Mouse (Mus musculus) layer of hippocampus, postnatal 25 days (tissue): ENCODE data around the gene Adtrp. TPM values are rescaled to one million over a fixed set of nuclear protein-coding genes. Genes with fewer than 3 reads are reported as not detected.

ENCODE experiments used
- DNase-seq, 2 experiments: peaks; one replicate each; pipeline ENCODE4 v3.0.0; 2022; ENCODE audit warnings: mixed read lengths in 2 of 2, low spot score in 1 of 2; ENCODE audit errors: extremely low spot score in 1 of 2
- total RNA-seq, 2 experiments: library from RNA; stranded (reverse); gene quantifications; 2 replicates each; pipeline ENCODE4 v1.2.3; 2021

Gene Adtrp
- total RNA-seq, 2 experiments from 2014 or later, result 0.52 TPM; not detected in 1

DNA sequence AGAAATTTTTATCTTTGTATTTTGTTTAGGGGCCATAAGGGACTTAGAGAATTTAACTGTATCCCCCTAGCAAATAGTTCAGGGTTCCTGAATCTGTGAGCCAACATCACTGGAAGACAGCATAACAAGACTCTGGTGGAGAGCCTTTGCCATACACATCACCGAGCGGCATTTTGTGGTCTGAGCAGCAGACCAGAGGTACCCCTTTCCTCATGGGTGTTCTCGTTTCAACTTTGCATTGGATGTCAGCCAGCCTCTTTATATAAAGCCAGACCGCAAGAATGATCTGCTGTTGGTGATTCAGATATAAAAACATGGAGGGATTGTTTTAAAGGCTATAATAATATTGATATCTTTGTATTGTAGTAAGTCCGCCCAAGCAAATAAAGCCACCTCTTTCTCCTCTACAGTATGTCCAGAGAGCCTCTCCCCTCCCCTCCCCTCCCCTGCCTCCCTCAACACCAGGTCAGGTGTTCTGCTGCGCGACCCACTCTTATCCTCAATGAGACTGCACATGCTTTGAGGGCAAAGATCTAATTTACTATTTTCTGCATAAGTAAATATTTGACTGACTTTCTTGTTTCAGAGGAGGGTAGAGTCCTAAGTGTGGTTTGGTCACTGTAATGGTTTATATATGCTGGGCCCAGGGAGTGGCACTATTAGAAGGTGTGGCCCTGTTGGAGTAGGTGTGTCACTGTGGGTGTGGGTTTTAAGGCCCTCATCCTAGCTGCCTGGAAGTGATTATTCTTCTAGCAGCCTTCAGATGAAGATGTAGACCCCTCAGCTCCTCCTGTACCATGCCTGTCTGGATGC, 62.4 kb downstream of the Adtrp start:
- no peak for DNase-seq

DNA sequence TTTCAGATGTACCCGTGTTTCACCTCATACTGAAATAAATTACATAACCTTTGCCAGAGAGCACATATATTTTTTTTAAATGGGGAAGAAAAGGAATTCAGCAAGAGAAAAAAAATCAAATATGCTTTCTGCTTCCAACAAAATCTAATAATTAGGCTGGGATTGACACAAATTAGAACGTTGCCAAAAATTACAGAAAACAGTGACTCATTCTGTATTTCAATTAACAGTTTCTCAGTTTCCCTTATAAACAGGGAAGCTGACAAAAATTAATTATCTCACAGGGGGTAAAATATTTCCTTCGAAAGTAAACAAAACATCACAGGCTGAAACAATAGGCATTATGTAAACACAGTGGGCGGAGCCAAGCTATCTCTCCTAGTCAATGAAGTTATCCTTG, 67.2 kb downstream of the Adtrp start:
- no peak for DNase-seq

DNA sequence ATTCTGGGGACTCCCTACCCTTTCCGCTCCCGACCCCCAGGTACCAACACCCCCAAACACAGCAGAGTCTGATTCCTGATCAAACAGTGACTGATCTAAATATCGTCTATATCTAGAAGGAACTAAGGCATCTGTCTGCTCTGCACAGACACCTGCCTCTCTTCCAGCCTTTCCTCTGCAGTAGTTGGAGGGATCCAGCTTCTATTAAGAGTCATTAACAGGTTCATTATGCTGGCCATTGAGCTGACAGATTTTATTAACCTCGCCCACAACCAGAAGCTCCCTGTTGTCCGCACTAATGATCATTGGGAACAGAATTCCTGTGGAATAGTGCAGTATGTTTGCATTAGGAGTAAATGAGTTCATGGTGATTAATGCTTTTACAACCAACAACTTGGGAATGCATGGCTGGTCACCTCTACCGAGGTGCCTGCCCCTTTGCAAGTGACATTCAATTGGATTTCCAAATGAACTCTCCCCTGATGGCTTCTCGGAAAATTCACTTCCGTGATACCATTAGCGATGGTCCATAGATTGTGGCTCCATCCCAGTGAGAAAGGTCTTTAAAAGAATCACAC, 67.8 kb downstream of the Adtrp start:
- DNase-seq, result no peak

DNA sequence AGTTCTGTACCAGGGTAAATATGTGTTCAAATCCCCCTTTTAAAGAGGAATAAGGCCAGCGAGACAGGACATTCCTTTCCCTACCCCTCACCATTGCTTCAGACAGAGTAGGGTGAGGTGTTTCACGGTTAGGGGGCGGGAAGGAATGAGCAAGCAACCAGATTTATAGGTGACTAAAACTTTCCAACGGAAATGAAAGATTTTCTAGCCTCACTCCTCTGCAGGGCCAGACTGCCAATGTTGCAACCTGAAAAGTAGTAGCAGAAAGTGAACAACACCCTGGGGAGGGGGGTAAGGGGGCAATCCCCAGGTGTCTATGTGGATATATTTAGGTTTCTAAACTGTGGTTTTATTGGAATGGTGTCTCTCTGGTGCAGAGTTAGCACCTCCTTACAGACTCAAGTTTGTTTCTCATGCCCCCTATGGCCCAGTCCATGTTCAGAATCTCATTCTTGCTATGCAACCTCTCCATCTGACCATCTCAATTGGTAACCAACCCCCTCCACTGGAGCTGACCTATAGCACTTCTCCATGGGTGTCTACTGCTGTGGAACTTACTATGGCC, 73.6 kb downstream of the Adtrp start:
- DNase-seq, result no peak

DNA sequence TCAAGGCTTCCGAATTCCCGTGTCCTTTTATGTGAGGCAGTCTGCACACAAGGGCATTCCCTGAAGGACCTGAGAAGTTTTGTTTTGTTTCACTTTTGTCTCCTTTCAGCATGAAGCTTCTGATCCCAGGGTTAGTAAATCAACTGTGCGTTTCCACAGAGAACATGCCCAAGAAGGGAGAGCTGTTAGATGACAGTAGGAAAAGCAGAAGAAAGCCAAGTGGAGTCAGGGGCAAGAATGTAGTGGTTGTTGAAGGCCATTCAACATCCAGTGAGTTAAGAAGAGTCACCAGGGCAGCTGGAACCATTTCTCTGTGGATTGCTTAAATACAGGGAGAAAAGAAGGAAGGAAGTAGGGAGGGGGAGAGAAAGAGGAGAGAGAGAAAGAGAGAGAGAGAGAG, 76.4 kb downstream of the Adtrp start:
- no peak for DNase-seq

DNA sequence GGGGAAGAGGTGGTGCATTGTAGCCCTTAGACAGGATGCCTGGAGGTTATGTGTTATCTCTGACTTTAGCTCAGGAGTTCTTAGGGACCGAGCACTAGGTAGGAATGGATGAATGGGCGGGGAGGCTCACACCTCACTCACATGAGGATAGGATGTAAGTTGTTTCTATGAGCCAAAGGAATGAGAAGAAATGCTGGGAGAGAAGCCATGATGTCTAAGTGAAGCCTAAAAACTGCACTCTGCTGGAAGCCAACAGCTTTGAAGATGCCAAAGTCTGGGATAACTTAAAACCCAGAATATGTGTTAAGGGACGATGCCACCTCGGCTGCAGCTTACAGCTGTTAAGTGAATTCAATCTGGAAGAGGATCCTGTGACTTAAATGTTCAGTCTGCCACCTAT, 79.5 kb downstream of the Adtrp start:
- DNase-seq, result no peak

DNA sequence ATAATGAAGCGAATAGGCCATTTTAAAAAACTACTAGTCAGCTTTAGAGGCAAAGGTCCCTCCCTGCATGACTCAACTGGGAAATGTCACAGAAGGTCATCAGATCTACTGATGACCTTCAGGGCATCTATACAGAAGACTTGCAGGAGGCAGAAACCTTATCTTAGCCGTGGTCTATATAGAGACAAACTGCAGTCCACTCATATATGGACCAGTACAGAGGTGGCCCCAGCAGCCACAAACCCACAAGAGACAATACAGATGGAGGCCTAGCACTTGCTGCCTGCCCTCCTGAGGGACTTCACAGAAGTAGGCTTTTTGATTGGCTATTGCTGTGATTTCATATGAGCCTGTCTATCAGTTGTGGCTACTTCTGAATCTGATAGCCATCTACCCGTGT, 85.5 kb downstream of the Adtrp start:
- DNase-seq, result no peak

DNA sequence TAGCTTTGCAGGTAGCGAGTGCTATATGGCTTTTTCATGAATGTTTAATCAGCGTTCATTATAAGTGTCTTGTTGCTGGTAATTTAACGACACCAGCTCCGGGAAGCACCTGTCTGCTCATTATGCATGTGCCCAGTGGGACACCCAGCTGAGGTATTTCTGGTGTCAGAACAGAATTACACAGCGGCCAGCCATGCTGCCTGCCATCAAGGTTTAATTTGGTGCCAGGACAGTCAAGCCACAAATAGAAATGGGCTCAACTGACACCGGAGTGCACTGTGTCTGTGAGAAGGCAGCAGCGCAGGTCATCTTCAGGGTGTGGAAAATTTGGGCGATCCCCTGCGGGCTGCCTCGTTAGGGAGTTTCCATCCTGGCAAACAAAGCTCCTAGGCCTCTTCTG, 87.0 kb downstream of the Adtrp start:
- no peak for DNase-seq

DNA sequence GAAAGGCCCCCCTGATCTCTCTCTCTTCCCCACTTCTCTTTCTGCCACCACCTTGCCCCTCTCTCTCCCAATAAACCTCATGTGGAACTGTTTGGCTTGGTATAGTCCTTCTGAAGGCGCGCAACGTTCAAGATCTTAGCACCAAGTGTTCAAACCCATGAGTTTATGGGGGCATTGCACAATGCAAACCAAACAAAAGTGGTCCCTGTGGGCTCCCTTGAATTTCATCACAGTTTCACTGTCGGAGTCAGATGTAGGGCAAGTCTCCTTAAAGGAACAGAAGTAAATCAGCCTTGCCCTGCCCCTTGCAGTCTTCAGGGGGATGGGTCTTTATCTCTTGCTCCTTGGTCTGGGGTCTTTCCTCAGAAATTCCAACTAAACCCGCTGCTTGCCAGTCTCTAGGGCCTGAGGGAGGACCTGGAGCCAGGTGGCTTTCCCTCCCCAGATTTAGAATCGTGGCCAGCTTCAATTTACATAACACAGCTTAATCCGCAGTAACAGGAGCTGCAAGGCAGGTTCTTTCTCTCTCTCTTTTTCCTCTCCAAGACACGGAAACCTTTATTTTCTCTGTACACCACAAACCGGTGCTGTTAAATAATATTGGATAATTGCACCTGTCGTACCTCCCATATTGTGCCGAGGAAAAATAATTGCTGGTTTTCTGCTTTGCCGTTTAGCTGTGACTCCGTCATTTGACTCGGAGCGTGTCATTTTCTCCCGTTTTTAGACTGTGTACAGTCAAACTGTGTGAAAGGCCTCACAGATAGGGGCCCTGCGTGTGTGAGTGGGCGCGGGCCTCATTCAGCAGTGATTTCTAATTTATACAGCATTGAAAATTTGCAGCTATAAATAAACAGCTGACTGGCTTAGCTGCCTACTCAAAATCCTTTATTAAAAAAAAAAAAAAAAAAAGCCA, 88.7 kb downstream of the Adtrp start:
- peak in 1 of 2 experiments; percentile 27 for DNase-seq

DNA sequence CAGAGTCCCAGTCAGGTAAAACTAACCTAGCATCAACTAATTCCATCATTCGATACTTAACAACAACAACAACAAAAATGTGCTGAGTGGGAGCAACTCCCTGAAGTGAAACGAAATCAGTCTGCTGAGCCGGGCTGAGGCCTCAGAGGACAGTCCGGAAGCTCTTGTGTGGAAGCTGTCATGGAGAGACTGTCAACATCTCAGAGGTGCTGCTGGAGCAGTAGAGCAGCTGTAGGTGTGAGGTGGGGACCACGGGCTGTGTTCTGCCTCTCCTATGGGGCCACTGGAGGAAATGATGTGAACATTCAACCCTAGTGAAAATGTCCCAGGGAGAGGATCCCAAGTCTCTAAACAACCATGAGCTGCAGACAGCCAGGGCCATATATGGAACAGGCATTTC, 94.4 kb downstream of the Adtrp start:
- no peak for DNase-seq

DNA sequence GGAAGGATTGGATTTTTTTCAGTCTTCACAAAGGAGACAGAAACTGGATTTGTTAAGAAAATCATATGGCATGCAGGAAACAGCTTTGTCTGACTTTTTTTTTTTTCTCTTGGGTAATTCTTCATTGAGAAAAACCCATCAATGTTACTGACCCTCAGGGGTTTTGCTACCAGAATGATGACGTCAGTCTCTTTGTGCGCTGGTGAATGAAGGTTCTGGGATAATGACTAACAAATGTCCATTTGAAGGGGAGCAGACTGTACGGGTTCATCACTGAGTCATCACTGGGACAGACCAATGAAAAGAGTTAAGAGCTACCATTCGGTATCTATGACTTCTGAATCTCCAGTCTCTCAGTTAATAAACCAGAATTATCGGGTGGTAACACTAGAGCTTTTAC, 97.0 kb downstream of the Adtrp start:
- no peak for DNase-seq

DNA sequence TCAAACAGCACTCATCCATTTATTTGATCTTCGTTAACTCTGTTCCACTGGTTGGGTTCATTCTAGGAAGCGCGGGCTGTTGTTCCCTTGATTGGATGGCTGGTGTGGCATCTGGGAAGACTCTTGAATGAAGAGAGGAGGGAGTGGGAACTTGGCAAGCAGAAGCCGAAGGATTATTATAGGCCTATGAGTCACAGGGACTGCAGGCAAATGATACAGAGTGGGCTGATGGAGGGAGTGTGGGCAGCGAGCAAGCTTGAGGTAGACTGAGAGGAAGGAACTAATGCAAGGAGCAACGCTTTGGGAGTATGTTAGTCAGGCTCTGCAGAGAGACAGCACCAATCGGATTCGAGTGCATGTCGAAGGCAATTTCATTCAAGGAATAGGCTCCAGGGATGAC, 98.6 kb downstream of the Adtrp start:
- DNase-seq, result no peak

DNA sequence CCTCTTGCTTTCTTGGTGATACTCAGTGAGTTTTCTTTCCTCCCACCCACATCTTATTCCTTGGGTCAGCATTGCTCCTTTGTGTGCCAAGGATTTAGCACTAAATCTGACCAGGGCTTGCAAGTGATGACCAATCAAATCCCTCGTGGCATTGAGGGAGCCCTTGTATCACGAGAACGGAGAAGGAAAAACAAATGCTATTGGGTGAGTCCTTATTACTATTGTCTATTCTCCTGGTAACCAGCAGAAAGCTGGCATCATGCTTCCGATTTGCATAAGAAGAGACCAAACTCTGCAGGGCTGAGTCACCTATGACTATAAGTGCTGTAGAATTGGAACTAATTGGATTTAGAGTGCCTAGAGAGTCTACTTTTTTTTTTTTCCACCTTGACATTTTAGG, 99.8 kb downstream of the Adtrp start:
- no peak for DNase-seq

DNA sequence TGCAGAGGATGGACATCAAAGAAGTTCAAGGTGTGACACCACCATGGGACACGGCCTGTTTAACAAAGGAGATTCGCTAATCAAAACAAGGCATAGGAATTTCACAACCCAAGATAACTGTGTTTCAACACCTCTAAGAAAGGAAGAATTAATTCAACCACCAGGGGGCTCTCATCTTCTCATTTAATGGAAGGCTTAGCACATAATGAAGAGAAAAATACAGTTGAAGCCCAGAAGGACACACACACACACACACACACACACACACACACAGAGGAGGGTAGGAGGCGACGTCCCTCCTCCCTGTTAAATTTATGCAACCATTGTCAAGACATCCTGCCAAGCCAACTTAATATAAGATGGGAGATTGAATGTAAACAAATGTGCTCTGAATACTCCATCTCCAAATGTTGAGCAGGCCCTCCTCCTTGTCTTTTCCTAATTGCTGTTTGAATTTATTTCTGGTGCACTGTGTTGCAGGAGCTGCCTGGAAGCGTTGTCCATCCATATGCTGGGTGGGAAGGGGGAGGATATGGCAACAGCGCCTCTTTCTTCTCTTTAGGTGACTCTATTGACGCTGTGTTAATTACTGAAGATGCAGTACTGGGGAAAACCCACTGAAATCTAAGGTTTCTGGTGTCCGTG, 100.4 kb downstream of the Adtrp start:
- DNase-seq, result no peak

DNA sequence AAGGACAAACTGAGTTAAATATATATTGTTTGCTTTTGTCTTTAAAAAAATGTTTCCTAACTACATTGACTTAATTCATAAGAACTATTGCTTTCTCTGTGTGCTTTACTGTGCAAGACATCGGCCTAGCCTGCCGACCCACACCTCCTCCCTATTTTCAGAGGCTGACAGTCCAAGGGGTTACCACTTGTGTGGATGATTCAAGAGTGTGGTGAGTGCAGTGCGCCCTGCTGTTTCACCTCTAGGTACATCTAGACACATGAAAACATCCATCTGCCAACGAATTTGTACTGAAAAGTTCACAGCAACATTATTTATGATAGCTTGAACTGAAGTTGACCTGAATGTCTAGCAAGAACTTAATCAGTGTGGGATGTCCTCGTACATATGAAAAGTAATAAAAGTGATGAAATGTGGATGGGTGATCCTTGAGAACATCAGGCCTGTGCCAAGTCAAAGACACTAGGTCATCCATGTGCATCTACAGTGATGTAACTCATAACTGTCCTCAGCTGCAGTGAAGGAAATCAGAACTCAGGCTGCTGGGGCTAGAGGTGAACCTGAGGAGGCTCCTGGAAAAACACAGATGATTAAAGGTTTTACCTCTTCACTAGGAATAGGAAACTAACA, 106.9 kb downstream of the Adtrp start:
- no peak for DNase-seq

DNA sequence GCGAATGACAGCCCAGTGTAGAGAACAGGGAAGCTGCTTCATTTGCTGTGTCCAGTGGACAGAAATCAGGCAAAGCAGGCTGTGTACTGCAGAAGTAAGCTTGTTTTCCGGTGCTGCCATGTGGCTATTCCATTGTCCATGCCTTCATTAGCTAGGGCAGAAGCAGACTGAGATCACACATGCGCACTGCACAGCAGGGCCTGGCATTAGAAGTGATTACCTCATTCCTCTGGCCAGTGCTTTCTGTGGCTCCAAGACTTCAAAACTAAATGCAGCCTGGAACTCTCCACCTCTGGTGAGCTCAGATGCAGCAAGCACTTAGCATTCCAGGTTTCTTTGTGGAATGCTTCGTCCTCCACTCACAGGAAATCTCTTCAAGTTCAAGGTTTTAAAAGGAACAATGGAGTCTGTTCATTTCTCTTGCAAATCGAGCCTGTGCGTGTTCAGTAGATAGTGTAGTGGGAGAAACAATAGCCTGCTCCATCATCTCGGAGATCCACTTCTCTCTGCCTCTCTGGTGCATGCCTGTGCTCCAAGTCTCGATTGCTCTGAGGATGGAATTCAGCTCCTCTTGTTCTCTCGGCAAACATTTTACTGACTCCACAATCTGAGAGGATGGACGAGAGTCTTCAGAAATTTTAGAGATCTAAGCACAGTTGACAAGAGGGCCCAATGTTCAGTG, 109.7 kb downstream of the Adtrp start:
- no peak for DNase-seq

DNA sequence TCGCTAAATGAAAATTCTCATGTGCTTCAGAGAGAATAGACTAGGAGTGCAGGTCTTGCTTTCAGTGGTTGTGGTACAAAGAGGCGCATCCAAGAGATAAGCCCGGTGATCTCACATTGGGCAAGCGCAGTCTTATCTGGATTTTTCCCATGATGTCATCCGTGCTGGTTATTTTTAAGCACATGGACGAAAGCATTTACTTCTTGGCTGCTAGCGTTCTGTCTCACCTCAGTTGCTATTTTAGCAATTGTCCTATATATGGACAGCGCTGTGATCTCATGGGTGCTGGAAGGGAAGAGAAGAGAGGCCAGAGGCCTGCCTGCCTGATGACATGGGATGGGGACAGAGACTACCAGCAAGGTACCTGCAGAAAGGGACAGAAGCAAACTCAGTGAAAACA, 117.8 kb downstream of the Adtrp start:
- DNase-seq, result no peak

DNA sequence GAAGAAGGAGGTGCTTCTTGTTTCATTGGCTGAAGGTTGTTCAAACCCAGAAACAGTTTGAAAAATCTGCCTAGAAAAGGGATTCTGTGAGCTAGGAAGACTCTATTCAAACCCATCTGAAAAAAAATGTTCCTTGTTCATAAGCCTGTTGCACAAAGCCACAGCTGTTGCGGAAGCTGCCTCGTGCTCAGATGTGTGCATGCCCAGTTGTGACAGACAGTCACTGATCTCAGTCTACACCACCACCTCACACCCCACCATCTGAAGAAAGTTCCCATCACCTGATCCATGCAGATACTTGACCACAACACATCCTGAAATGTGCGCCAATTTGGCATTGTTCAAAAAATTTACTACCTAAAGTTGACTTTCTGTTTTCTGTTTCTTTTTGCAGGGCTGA, 119.7 kb downstream of the Adtrp start:
- no peak for DNase-seq

DNA sequence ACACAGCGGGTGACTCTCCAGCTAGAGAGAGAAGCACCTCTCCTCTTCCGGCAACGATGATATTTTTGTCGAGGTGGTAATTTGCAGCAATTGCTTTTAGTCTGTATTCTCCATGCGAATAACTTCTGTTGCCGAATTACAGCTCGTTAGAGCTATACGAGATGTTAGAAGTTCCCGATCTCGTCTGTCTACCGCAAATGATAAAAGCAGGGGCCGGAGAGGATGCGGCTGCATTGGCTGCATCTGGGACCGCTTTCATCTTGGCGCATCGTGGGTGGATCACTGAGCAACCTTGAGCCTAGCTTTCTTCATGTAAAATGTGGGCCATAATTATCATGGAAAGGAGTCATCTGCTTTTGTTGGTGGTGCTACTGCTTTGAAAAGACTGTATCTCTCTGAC, 128.2 kb downstream of the Adtrp start:
- DNase-seq, result no peak
